Mouse (Mus musculus) frontal cortex, adult 2 months (tissue): ENCODE results near the gene Trim12c. TPM values are rescaled to one million over a fixed set of nuclear protein-coding genes. Genes with fewer than 3 reads are reported as not detected.

Source experiments
- polyA plus RNA-seq: library from polyadenylated mRNA; depleted of rRNA; stranded (reverse); fragments of >200 nt; gene quantifications from 2 replicates; pipeline ENCODE4 v1.2.3, GENCODE M21; 2012; rRNA removed

Trim12c gene
- polyA plus RNA-seq, 1 experiment = 2.8 TPM

Other genes with a start within 250 kb of the Trim12c start
- not detected in 2 replicates for gene Olfr646, start 248.5 kb downstream of the Trim12c start, polyA plus RNA-seq
- not detected in 2 replicates for gene Ubqln5, start 223.5 kb downstream of the Trim12c start, polyA plus RNA-seq
- not detected in 2 replicates for gene Olfr643, start 216.0 kb downstream of the Trim12c start, polyA plus RNA-seq
- not detected in 2 replicates for gene Ubqln3, start 210.1 kb downstream of the Trim12c start, polyA plus RNA-seq
- gene Ubqlnl, start 202.8 kb downstream of the Trim12c start, polyA plus RNA-seq = not detected in 2 replicates
- 0.06 and 0.82 TPM in 2 replicates for gene Olfm5, start 188.5 kb downstream of the Trim12c start, polyA plus RNA-seq
- gene Olfr648, start 170.0 kb downstream of the Trim12c start, polyA plus RNA-seq = 0.08 and 0.16 TPM in 2 replicates
- gene Olfr649, start 157.4 kb downstream of the Trim12c start, polyA plus RNA-seq = 0.23 TPM in 1 of 2 replicates, not detected in the other
- 0.56 and 1.0 TPM in 2 replicates for gene Trim6, start 134.6 kb downstream of the Trim12c start, polyA plus RNA-seq
- gene Trim34a, start 108.9 kb downstream of the Trim12c start, polyA plus RNA-seq = 4.0 and 4.1 TPM in 2 replicates
- 0.65 and 0.72 TPM in 2 replicates for gene Trim5, start 65.3 kb downstream of the Trim12c start, polyA plus RNA-seq
- 5.0 and 6.0 TPM in 2 replicates for gene Trim12a, start 37.9 kb downstream of the Trim12c start, polyA plus RNA-seq
- 0.04 TPM in 1 of 2 replicates, not detected in the other for gene Trim34b, start 23.9 kb downstream of the Trim12c start, polyA plus RNA-seq
- gene Trim30b, start 16.5 kb upstream of the Trim12c start, polyA plus RNA-seq = 0.12 and 0.27 TPM in 2 replicates
- gene Trim30c, start 47.5 kb upstream of the Trim12c start, polyA plus RNA-seq = 0.04 TPM in 1 of 2 replicates, not detected in the other
- 2.6 and 2.8 TPM in 2 replicates for gene Trim30a, start 111.8 kb upstream of the Trim12c start, polyA plus RNA-seq
- gene Trim30d, start 154.5 kb upstream of the Trim12c start, polyA plus RNA-seq = 1.6 and 1.8 TPM in 2 replicates
- not detected in 2 replicates for gene Olfr651, start 196.8 kb upstream of the Trim12c start, polyA plus RNA-seq
- not detected in 2 replicates for gene Olfr652, start 207.5 kb upstream of the Trim12c start, polyA plus RNA-seq
- not detected in 2 replicates for gene Olfr653, start 224.0 kb upstream of the Trim12c start, polyA plus RNA-seq
- gene Olfr654, start 233.7 kb upstream of the Trim12c start, polyA plus RNA-seq = not detected in 2 replicates
- gene Olfr655, start 248.4 kb upstream of the Trim12c start, polyA plus RNA-seq = not detected in 2 replicates